Mouse (Mus musculus) C2C12 (cell line): Measurements from ENCODE around the gene Rpf2.

Experiments
- CEBPB ChIP-seq: IDR thresholded peaks from one replicate; pipeline ENCODE4 v1.6.1; 2011; ENCODE audit warnings: low read depth, mild to moderate bottlenecking, control low read depth, moderate library complexity
- CTCF ChIP-seq: IDR thresholded peaks from one replicate; pipeline ENCODE4 v1.5.1; 2011; ENCODE audit not compliant: control insufficient read depth, insufficient read depth, insufficient read length
- FOSL1 ChIP-seq: IDR thresholded peaks from one replicate; pipeline ENCODE4 v1.8.0; 2011; ENCODE audit warnings: mild to moderate bottlenecking, low read length; ENCODE audit not compliant: poor library complexity, insufficient read depth, severe bottlenecking
- MAX ChIP-seq: IDR thresholded peaks from one replicate; pipeline ENCODE4 v1.6.1; 2011; ENCODE audit warnings: mild to moderate bottlenecking, control low read depth
- MYOD1 ChIP-seq: IDR thresholded peaks from one replicate; pipeline ENCODE4 v1.6.1; 2011; ENCODE audit warnings: low read depth; ENCODE audit not compliant: control insufficient read depth, insufficient read length
- MYOG ChIP-seq: IDR thresholded peaks from one replicate; pipeline ENCODE4 v1.6.1; 2011; ENCODE audit not compliant: control insufficient read depth, insufficient read length; ENCODE audit errors: extremely low read depth
- USF1 ChIP-seq: IDR thresholded peaks from one replicate; pipeline ENCODE4 v1.6.1; 2011; ENCODE audit warnings: low read depth, mild to moderate bottlenecking, control low read depth, moderate library complexity

DNA sequence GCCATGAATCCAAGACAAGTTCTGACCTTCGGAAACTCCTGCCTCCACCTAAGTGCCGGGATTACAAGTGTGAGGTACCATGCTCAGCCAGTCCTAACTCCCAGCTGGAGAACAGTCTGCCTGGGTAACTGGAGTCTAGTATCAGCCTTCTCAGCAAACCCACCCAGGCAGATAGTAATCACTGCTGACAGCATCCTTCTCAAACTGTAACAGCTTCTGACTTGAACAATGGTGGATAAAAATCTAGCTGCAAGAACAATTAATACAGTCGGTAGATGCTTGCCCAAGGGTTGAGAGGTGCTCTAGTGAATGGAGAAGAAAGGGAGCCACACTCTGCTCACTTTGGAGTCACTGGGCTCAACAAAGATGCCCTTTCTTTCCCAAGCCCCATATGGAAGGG is 24.4 kb upstream of the Rpf2 start:
- TF ChIP-seq CTCF (no peak), CEBPB (no peak), MYOD1 (no peak), MYOG (no peak), USF1 (no peak), MAX (no peak), FOSL1 (no peak)
